Mouse (Mus musculus): Measurements from ENCODE around the gene Ubp1. TPM values are rescaled to one million over a fixed set of nuclear protein-coding genes. Genes with fewer than 3 reads are reported as not detected.
A peak's percentile ranks its signal among the peaks of the same experiment; 100 is the strongest.

Ubp1 gene
- total RNA-seq (2012; rRNA removed) (42.0 and 43.9 TPM in 2 replicates), total RNA-seq (2014; rRNA removed) (51.1 and 62.0 TPM in 2 replicates), polyA plus RNA-seq (2012; ENCODE audit: insufficient read length, low read depth) (73.0 and 73.4 TPM in 2 replicates)

- H3K4me1 ChIP-seq (ENCODE audit: control insufficient read depth in 1 of 2, insufficient read depth in 2 of 2): peaks cover 4 to 48% of the 10 kb centered on the region in 2 experiments; a peak in 2 of 4 replicates
- no peaks in the 10 kb centered on the region for H3K9me3 ChIP-seq (replicated peaks; ENCODE audit: low read length)
- TF ChIP-seq USF2 (conservative IDR thresholded peaks at IDR 0.05; ENCODE audit: low read depth, low read length) (no peak), MAX (IDR thresholded peaks at IDR 0.05; ENCODE audit: low read length) (peak; percentile 96), POLR2A (IDR thresholded peaks at IDR 0.05; ENCODE audit: low read depth, low read length) (peak; percentile 71), CHD1 (IDR thresholded peaks at IDR 0.05; ENCODE audit: low read depth, low read length) (no peak), TCF12 (IDR thresholded peaks at IDR 0.05; ENCODE audit: low read depth, low read length) (peak; percentile 46; the same call in 1 of the 2 replicates), NELFE (IDR thresholded peaks at IDR 0.05; ENCODE audit: low read depth, low read length) (0 out of 2 replicates have a peak, but pooled peaks have one; percentile 10), MAFK (IDR thresholded peaks at IDR 0.05; ENCODE audit: insufficient replicate concordance, low read length) (no peak), MAZ (IDR thresholded peaks at IDR 0.05; ENCODE audit: low read depth, low read length) (peak; percentile 95), MXI1 (IDR thresholded peaks at IDR 0.05; ENCODE audit: low read depth, low read length) (no peak; the same call in 1 of the 2 replicates), RCOR1 (conservative IDR thresholded peaks at IDR 0.05; ENCODE audit: low read depth, low read length) (no peak), IRF4 (IDR thresholded peaks at IDR 0.05; ENCODE audit: low read depth, low read length) (peak; percentile 51; the same call in 1 of the 2 replicates), ELF1 (IDR thresholded peaks at IDR 0.05; ENCODE audit: low read depth, low read length) (peak; percentile 80), MEF2A (IDR thresholded peaks at IDR 0.05; ENCODE audit: borderline replicate concordance, low read depth, low read length) (peak; percentile 62; the same call in 1 of the 2 replicates), JUN (IDR thresholded peaks at IDR 0.05; ENCODE audit: insufficient read depth, low read depth, low read length) (no peak), CHD2 (IDR thresholded peaks at IDR 0.05; ENCODE audit: low read length) (peak; percentile 75), ZKSCAN1 (IDR thresholded peaks at IDR 0.05; ENCODE audit: borderline replicate concordance, low read depth, low read length) (no peak), HCFC1 (IDR thresholded peaks at IDR 0.05; ENCODE audit: low read depth, low read length) (peak; percentile 86), ZMIZ1 (IDR thresholded peaks at IDR 0.05; ENCODE audit: low read depth, low read length) (peak; percentile 32; the same call in 1 of the 2 replicates), CTCF (conservative IDR thresholded peaks at IDR 0.05 in 1 of 2, IDR thresholded peaks at IDR 0.05 in 1 of 2; ENCODE audit: low read depth in 2 of 2, low read length in 2 of 2) (no peak), POLR2AphosphoS2 (IDR thresholded peaks at IDR 0.05; ENCODE audit: low read depth, low read length) (no peak), SIN3A (IDR thresholded peaks at IDR 0.05; ENCODE audit: low read length) (peak; percentile 83), ETS1 (conservative IDR thresholded peaks at IDR 0.05; ENCODE audit: low read depth, low read length) (peak; percentile 31; the same call in 1 of the 2 replicates), MYC (IDR thresholded peaks at IDR 0.05; ENCODE audit: low read depth, low read length) (peak; percentile 80; the same call in 1 of the 2 replicates), KAT2A (IDR thresholded peaks at IDR 0.05; ENCODE audit: insufficient replicate concordance, low read length) (0 out of 2 replicates have a peak, but pooled peaks have one; percentile 75), ZC3H11A (IDR thresholded peaks at IDR 0.05; ENCODE audit: low read depth, low read length) (no peak), RAD21 (IDR thresholded peaks at IDR 0.05; ENCODE audit: low read depth, low read length) (no peak), TBP (conservative IDR thresholded peaks at IDR 0.05; ENCODE audit: low read depth, low read length) (peak; percentile 76), NRF1 (IDR thresholded peaks at IDR 0.05; ENCODE audit: low read depth, low read length) (peak; percentile 33)
- peak within 1 kb of the TSS; percentile 86 to 96 (median 92) for H3K4me3 ChIP-seq (replicated peaks in 1 of 3; ENCODE audit: low read depth in 2 of 3, low read length in 2 of 3, poor library complexity in 1 of 3)
- peak; percentile 99 for DNase-seq (ENCODE audit: extremely low read depth)
- peak within 1 kb of the TSS; percentile 90 for H3K9ac ChIP-seq (ENCODE audit: insufficient read depth, low read depth)
- H3K36me3 ChIP-seq (replicated peaks in 1 of 2; ENCODE audit: control insufficient read depth in 1 of 2, insufficient read depth in 1 of 2, low read length in 1 of 2): peaks cover 0 to 7% of the 10 kb centered on the region in 2 experiments
- peak within 1 kb of the TSS; percentile 93 for H3K4me2 ChIP-seq (ENCODE audit: insufficient read depth, low read depth, poor library complexity, severe bottlenecking)
- H3K27ac ChIP-seq (ENCODE audit: insufficient read depth, low read depth): peak within 1 kb of the TSS; percentile 87
- peaks cover 43% of the 10 kb centered on the region for H3K79me2 ChIP-seq (replicated peaks; ENCODE audit: control insufficient read depth, extremely low read depth, insufficient read depth, poor library complexity, severe bottlenecking)
- in situ Hi-C loops (cut with MboI; ENCODE audit: low pct_ligation_motif_present, low pct_unique_long_range_greater_than_20kb, low sequenced_read_pairs) (no loop called here), dilution Hi-C loops (cut with MboI; ENCODE audit: extremely low pct_ligation_motif_present, extremely low pct_unique_long_range_greater_than_20kb, low sequenced_read_pairs) (no loop called here)
- no peaks in the 10 kb centered on the region for H3K27me3 ChIP-seq (replicated peaks)
Measured at GRCm38 (mm10) chr9:113930534-113931374, at the start of gene Ubp1. Gene Ubp1 (plus strand): TSS chr9:113930934.

Data from CH12.LX (cell line).